Mouse (Mus musculus) thymus, postnatal 0 days (tissue): ENCODE data around the gene Clca2. TPM values are rescaled to one million over a fixed set of nuclear protein-coding genes. Genes with fewer than 3 reads are reported as not detected.
"Not testable (repeated sequence)": the region's sequence is repeated elsewhere in the genome, so short reads cannot be mapped to it uniquely, and the experiment has no call there.

Source experiments
- DNase-seq: peaks from one replicate; pipeline ENCODE4 v3.0.0-alpha.2; 2015; ENCODE audit warnings: low spot score
- polyA plus RNA-seq: library from polyadenylated mRNA; unstranded; fragments of >200 nt; fragmentation: Nextera tagmentation; extraction: Ambion mirVana; gene quantifications from 2 replicates; pipeline ENCODE4 v1.2.1, GENCODE M21; 2015

Gene Clca2
- polyA plus RNA-seq, 1 experiment from 2014 or later = 1.3 TPM

- DNase-seq = no peak
Measured at GRCm38 (mm10) chr3:145086180-145086579, 13.1 kb downstream of the Clca2 start.

- no peak for DNase-seq
Measured at GRCm38 (mm10) chr3:145083081-145083480, 16.2 kb downstream of the Clca2 start.

GRCm38 (mm10) chr3:145080904-145081303 lies 18.3 kb downstream of the Clca2 start:
- no peak for DNase-seq

GRCm38 (mm10) chr3:145078405-145078804 lies 20.8 kb downstream of the Clca2 start:
- DNase-seq = no peak

- DNase-seq = no peak
Measured at GRCm38 (mm10) chr3:145072339-145072738, 26.9 kb downstream of the Clca2 start.

GRCm38 (mm10) chr3:145068964-145069363 lies 30.3 kb downstream of the Clca2 start:
- no peak for DNase-seq

- not testable (repeated sequence) for DNase-seq
Measured at GRCm38 (mm10) chr3:145055138-145055537, 44.1 kb downstream of the Clca2 start.

GRCm38 (mm10) chr3:145049820-145050219 lies 49.4 kb downstream of the Clca2 start:
- DNase-seq = no peak

- no peak for DNase-seq
Measured at GRCm38 (mm10) chr3:145038813-145039212, 60.4 kb downstream of the Clca2 start.

- DNase-seq = no peak
Measured at GRCm38 (mm10) chr3:145032676-145033075, 66.6 kb downstream of the Clca2 start, which contains the start of gene Clca1. Gene Clca1, minus strand, starts transcription at chr3:145032776.

GRCm38 (mm10) chr3:145028036-145028435 lies 71.2 kb downstream of the Clca2 start:
- no peak for DNase-seq

- peak; percentile 31 for DNase-seq
Measured at GRCm38 (mm10) chr3:145026750-145027149, 72.5 kb downstream of the Clca2 start.

Other genes starting within 250 kb of the Clca2 start
- gene Clca4b, start 166.9 kb downstream of the Clca2 start, polyA plus RNA-seq = 0.05 TPM in 1 of 2 replicates, not detected in the other
- gene Clca4a, start 124.4 kb downstream of the Clca2 start, polyA plus RNA-seq = 0.06 and 0.12 TPM in 2 replicates
- 0.36 and 1.0 TPM in 2 replicates for gene Clca1, start 66.7 kb downstream of the Clca2 start, polyA plus RNA-seq
- gene Odf2l, start 19.1 kb upstream of the Clca2 start, polyA plus RNA-seq = 13.0 and 13.4 TPM in 2 replicates
- gene Col24a1, start 193.0 kb upstream of the Clca2 start, polyA plus RNA-seq = 0.04 and 0.09 TPM in 2 replicates